Mouse (Mus musculus) adrenal gland, postnatal 0 days (tissue): Measurements from ENCODE around the gene Gm3383. TPM values are rescaled to one million over a fixed set of nuclear protein-coding genes. Genes with fewer than 3 reads are reported as not detected.

Source experiments
- polyA plus RNA-seq: library from polyadenylated mRNA; unstranded; fragments of >200 nt; fragmentation: Nextera tagmentation; extraction: Ambion mirVana; gene quantifications from 2 replicates; pipeline ENCODE4 v1.2.1, GENCODE M21; 2015

The Gm3383 gene
- polyA plus RNA-seq, result 0.17 and 0.46 TPM in 2 replicates

DNA sequence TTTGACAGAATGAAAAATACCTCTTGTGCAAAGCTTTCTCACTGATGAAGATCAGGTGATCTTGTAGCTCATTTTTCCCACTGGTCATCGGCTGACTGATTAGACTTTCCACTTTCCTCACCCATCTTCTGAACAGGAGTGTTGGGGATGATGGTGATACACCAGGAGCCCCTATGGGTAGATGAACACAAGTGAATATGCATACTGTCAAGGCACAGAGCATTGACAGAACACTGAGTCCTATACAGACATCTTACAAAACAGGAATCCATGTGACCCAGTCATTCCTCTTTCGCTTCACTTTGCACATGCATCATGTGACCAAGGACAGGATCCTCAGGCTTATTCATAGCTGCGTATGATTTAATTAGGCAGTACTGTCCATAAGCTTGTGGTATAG is at the start of gene Gm3383:
Gene Gm3383 (minus strand): TSS at position 101 of the 400 bp plus-strand sequence.

GRCm38 (mm10) chr14:5830229-5830628 is 22.4 kb upstream of the Gm3383 start, which contains the start of gene Gm3424:
TSS of gene Gm3424 (minus strand) at chr14:5830329.

GRCm38 (mm10) chr14:5741477-5741876 is 66.3 kb downstream of the Gm3383 start, which contains the start of gene Gm3373:
TSS of gene Gm3373 (minus strand) at chr14:5741577.

DNA sequence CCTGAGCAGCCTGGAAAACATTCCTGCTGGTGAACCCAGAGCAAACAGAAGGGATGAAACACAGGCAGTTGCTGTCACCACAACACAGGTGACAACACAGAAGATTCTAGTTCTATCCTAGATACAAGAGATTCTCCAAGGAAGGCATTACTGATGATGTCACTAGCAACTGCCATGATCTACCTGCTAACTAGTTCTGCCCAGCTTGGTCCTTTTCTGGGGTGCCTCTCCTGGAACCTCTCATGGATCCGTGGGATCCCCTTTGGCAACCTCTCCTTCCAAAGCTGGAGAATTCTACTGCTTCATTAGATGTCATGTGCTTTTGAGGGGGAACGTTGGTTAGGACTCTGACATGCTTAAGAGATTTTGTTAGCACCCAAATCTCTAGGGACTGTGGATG is 120.4 kb downstream of the Gm3383 start, which contains the start of gene Gm9603:
Gene Gm9603 (minus strand): TSS at position 101 of the 400 bp plus-strand sequence.

GRCm38 (mm10) chr14:5632928-5633327 is 174.9 kb downstream of the Gm3383 start, which contains the start of gene Gm8265:
TSS of gene Gm8265 (minus strand) at chr14:5633028.

Other genes starting within 250 kb of the Gm3383 start
- not detected in 2 replicates for gene Gm8265, start 175.0 kb downstream of the Gm3383 start, polyA plus RNA-seq
- not detected in 2 replicates for gene Gm9603, start 120.5 kb downstream of the Gm3383 start, polyA plus RNA-seq
- 0.60 TPM in 1 of 2 replicates, not detected in the other for gene Gm3373, start 66.4 kb downstream of the Gm3383 start, polyA plus RNA-seq
- not detected in 2 replicates for gene Gm3424, start 22.3 kb upstream of the Gm3383 start, polyA plus RNA-seq
- gene Gm8237, start 72.4 kb upstream of the Gm3383 start, polyA plus RNA-seq, result 0.32 TPM in 1 of 2 replicates, not detected in the other
- 0.40 and 0.50 TPM in 2 replicates for gene Gm3248, start 153.8 kb upstream of the Gm3383 start, polyA plus RNA-seq
- gene Gm3453, start 171.2 kb upstream of the Gm3383 start, polyA plus RNA-seq, result not detected in 2 replicates